Mouse (Mus musculus) mouse trophoblast stem cell (cell line): ENCODE data around the gene Mthfd2.

ENCODE experiments used
- in situ Hi-C, 2 experiments: fragments of 300-500 bp; cut with MseI, MboI; formaldehyde crosslinking; loops; 2 replicates in 1 of 2; 3 replicates in 1 of 2; pipeline ENCODE4 v1.15.1; 2025

Mthfd2 gene

DNA sequence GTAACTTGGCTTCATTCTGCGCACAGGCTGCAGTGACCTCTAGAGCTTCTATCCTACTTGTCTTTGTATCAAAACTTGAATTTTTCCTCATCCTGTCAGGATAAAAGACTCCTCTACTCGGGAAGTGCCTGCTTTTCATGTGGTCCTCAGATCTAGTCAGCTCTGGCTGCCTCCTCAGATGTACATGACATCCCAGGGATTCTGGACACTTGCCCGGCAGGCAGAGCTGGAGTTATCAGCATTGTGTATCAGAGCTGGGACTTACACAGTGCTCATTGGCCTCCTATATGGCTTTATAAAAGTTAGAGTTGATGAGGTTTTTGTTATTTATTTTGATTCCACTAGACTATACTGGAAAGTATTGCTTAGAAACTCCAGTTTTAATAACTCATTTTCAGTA lies 15.7 kb upstream of the Mthfd2 start:
- in situ Hi-C loops = no loop called here

DNA sequence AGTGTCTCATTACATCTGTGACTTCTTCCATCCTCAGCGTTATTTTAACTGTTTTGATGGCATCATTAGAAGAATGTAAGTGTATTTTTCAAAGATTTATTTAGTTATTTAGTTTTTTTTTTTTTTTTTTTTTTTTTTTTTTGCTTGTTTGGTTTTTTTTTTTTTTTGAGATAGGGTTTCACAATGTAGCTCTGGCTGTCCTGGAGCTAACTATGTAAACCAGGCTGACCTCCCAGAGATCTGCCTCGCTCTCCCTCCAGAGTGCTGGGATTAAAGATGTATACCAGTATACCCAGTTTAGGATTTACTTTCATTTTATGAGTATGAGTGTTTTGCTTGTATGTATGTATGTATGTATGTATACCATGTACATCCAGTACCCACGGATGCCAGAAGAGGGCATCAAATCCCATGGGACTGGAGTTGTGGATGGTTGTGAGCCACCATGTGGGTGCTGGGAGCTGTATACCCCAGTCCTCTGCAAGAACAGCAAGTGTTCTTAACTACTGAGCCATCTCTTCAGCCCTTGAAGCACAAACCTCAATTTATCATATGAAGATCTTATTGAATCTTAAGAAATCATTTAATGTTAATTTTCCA lies 2.0 kb upstream of the Mthfd2 start:
- in situ Hi-C loops = no loop called here

DNA sequence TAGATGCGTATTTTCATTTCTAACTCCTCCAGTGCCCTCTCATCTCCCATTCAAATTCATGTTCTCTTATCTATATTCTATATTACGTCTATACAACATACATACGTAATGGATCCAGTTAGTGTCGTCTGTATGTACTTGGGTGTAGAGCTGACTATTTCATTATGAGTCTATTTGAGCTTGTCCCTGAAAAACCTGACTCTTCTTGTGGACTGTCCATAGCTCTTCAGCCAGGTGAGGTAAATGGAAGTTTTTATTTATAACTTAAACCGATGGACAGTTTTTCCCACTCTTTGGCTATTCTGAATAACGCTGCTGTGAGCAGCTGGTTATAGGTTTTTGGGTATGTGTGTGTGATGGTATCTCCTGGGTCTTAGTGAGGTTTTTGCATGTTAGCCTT lies 1.1 kb upstream of the Mthfd2 start:
- in situ Hi-C loops = no loop called here

DNA sequence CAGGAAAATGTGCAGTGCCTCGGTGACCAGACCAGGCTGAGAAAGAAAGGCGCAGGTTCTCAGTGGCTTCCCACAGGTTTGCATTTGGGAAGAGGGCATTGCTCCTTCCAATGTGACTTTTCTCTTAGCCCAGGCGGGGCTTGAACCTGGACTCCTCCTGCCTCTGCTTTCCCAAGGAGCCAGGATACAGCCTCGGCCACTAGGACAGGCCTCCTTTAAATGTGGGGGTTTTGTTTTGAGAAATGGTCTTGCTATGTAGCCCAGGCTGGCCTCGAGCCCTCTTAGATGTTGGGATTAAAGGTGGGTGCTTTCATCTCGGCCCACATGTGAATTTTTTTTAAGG lies 657 bp upstream of the Mthfd2 start:
- in situ Hi-C loops = no loop called here

DNA sequence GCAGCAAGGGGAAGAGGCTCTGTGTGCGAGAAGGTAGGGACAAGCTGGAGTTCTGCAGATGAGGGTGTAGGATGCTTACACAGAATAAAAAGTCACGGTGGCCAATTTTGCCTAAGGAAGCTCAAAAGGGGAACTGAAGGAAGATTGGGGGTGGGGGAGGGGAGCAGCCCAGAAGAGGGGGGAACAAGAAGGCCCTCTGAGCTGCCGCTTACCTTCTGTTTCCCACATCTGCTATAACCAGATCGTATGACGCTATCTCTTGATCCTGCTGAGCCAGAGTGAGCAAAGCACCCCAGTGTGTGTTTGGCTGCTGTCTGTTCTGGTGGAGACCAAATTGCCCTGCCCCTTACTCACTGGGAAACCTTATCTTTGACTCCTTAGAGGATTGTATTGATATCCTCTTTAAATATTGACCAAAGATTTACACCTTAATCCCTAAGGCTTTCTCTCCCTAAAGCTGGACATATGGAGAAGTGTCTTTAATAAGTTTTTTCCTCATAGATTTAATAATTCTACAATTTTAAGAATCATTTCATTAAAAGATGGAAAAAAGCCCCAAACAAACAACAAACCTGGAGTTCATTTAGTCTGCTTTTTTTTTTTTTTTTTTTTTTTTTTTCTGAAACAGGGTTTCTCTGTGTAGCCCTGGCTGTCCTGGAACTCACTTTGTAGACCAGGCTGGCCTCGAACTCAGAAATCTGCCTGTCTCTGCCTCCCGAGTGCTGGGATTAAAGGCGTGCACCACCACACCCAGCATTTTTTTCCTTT lies 1.9 kb downstream of the Mthfd2 start:
- in situ Hi-C loops = no loop called here

DNA sequence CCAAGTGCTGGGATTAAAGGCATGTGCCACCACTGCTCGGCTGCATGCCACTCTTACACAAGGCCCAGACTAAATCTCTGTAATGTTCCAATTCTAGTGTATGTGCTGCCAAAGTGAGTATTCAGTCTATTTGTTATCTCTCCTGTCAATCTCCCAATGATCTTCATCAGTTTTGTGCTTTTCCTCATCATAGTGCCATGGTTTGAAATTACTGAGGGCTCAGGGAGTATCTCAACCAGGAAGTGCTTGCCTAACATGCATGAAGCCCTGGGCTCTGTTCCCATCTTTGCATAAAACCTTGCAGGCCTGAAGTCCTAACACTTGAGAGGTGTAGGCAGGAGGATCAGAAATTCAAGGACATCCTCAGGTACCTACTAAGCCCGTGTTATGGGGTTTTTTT lies 2.9 kb downstream of the Mthfd2 start:
- in situ Hi-C loops = no loop called here

DNA sequence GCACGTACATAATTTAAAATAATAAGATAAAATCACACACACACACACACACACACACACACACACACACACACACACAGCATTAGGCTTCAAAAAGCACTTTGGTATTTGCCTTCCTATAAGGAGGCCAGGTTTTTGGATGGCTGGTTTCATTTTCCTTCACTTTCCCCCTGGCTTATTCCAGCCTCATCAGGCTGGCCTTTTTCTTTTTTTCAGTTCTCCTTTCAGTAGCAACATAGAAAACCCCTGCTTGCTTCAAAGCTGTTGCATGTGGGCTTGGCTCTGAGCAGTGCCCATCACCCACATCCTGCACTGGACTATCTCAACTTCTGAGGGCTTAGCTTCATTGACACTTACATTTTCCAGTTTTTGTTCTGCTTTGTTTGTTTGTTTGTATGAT lies 3.8 kb downstream of the Mthfd2 start:
- in situ Hi-C loops = no loop called here

DNA sequence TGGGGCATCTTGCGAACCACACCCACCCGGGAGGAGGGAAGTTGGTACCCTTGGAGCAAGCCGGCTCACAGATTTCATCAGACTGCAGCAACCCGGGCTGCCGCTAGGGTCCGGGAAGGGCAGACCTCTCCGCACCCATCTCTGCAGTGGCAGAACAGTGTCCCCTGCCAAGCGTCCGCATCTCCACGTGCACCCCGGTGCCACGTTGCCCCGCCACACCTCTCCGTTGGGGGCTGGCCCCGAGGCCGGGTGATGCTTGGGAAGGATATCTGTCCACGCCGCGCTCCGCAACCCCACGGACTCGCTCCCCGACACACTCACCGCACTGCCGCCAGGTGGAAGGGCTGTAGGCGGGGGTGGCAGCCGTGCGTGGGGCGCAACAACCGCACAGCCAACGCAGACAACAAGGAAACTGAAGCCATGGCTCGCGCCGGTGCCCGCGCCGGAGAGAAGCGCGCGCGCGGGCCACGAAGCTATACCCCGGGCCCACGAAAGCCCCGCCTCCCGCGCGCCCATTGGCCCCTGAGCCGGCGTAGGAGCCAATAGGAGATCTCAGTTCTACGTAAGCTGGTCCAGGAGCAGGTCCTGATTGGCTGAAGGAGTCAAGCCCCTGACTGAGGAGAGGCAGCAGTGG lies 8.5 kb downstream of the Mthfd2 start:
- in situ Hi-C loops = no loop called here

DNA sequence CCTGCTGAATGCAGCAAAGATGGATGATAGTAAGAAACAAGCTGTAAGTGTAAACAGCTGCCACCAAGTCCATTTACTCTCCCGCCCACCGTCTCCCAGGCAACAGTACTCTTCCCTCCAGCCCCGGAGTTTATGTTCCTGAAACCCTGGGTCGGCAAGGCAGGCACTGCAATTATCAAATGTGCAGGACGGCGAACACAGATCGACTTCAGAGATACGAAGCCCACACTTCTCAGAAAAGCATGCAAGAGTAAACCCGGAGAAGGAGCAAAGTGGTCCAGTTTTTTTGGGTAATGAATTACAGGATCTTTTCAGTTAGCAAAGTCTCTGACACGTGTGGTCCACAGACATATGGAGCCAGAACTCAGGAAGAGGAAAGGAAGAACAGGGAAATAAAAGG lies 9.7 kb downstream of the Mthfd2 start:
- in situ Hi-C loops = no loop called here

DNA sequence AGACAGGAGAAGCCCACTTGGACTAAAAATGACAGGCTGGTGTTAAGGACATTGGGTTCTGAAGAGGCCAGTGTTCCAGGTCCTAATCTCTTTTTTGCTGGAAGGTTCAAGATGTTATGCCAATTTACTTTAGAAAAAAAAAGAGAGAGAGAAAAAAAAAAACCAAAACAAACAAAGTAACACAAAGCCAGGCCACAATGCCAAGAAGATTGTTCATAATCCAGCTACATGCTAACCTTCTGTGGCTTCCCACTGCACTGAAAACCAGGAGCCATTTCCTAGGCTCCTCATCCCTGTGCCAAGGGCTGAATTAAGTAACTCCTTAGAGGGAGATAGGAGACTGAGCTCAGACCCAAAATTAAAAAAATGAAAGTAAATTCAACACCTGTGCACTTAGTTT lies 10.4 kb downstream of the Mthfd2 start:
- in situ Hi-C loops = no loop called here

DNA sequence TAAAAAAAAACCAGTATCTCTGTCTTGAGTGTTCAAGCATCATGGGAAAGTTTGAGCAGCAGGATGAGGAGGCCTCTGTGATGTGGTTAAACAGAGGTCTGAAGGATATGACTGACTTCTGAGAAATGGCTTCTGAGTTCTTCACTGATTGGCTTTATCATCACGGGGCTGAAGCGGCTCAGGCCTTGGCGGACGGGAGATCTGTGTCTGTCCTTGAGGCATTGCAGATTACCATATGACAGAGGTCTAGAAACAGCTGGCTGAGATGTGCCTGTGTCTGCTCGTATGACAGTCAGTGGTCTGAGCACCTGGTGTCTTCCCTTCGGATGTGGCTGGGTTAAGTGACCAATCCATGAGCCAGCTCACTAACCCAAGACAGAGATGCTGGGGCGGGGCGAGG lies 13.2 kb downstream of the Mthfd2 start:
- in situ Hi-C loops = no loop called here

DNA sequence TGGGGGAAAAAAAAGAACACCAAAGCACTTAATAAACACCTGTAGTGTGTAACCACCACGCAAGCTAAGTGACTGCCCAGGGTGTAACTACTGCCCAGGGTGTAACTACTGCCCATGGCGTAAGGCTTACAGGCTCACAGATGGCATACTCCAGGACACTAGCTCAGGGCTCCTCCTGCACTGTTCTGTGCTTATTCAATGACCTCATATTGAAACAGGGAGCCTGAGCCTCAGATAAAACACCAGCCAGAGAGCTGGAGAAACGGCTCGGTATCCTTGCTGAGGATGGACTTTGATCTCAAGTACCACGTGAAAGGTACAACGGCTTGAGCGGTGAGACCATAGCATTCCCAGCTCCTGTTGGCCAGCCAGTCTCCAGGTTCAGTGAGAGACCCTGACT lies 13.7 kb downstream of the Mthfd2 start:
- in situ Hi-C loops = no loop called here

DNA sequence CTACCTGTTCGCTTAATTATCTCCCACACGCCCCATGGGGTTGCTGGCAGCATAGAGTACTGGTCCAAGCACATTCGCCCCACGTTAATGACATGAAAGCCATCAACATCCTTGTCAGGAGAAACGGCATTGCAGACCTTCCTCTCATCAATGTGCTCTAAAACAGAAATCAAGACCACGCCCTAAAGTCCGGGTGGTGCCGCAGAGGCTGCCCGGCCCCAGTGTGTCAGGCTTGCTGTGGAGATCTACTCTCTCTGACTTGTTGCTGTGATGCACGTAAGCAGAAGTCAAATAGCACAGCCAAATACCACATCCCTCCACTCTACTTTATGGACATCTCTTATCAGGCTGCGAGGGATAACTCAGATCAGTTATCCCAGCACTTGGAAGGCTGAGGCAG lies 14.5 kb downstream of the Mthfd2 start:
- in situ Hi-C loops = no loop called here

DNA sequence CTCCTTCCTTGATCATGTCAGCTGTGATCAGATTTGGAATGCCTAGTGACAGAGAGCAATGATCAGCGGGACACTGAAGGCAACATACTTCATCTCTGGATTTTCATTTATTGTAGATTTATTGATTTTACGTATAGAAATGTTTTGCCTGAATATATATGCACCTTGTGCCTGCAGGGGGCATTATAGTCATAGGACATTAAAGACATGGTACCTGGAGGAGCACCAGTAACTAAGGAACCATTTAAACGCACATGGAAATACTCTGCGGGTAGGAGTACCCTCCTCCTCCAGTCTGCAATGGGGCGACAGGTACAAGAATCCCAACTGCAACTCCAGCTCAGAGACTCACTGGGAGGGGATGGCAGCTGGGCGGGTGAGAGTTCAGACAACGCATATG lies 16.7 kb downstream of the Mthfd2 start:
- in situ Hi-C loops = no loop called here

DNA sequence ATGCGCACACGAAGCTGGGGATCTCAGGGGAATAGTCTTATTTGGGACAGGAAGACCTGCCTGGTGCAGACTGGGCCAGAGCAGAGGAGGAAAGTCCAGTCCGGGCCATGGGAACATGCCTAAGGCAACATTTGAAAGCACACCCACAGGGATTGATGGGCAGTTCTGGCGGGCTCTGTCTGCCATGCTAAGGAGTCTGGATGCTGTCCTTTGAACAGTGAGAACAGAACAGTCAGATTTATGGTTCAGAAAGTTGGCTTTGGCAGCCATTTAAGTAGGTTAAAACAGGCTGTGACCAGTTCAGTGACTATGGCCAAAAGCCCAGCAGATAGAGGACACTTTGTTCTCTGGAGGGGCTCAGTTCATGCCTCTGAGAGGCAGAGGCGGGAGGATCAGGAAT lies 23.4 kb downstream of the Mthfd2 start:
- in situ Hi-C loops = no loop called here

DNA sequence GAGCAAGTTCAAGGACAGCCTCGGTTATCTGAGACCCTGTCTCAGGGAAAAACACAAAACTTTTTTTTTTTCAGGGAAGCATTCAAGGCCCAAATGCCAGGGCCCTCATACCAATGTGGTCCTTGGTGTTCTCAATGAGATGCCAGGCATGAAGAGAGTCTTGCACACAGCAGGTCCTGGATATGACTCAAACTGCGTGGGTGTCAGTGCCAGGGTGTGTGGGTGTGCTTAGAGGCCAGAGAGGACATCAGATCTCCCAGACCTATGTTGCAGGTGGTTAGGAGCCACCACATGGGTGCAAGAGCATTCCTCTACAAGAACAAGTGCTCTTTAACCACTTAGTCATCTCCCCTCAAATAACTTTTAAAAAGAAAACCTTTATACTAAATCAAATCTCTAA lies 24.4 kb downstream of the Mthfd2 start:
- in situ Hi-C loops = no loop called here

DNA sequence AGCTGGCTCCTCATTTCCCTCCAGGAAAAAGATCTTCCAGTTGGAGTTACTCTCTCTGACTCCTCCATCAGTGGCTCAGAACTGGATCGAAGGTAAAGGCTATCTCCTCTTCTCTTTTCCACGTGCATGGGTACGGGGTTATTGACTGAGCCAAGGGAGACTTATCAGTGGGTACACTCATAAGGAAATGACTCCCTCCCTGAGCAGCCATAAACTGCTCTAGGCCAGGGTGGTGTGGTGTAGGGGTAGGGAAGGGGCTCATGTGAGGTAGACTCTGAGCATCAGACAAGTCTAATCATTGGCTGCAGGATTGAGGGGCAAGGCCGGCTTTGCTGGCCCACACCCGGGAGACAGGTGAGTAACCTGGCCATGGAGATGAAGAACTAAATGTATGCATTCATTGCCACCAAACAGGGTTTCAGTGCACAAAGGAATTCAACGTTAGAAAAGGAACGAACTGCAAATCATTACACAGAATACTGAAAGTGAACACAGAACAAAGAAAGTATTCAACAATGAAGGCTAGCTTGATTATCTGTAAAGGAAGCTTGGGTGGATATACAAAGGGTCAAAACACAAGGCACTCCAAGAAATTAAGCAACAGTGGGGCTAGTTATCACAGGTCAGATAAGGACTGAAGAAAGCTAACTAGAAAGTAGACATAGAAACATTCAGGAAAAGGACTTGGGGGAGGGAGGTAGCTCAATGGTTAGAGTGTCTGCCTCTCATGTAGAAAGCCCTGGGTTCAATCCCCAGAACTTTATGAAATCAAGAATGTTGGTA lies 25.1 kb downstream of the Mthfd2 start:
- in situ Hi-C loops = no loop called here

DNA sequence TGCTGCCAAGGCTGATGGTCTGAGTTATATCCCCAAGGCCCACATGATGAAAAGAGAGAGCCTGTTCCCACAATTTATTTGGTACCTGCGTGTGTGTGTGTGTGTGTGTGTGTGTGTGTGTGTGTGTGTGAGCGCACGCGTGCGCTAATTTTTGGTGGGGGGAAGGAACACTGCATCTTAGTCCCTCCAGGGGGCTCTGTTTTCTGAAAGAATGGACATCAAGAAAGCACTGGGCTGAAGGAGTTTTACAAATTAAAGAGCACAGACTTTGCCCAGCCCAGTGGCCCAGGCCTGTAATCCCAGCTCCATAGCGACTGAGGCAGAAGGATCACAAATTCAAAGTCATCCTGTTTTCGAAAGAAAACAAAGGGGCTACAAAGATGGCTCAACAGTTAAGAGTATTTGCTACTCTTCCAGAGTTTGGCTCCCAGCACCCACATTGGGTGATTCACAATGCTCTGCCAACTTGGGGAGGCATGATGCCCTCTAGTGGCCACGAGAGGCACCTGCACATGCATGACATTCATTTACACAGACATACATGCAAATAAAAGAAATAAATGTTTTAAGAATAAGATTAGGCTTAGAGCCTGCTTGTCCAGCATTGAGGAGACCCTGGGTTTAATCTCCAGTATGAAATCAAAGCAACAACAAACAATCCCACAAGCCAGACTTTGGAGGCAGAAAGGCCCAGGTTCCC lies 45.3 kb downstream of the Mthfd2 start:
- in situ Hi-C loops = loop anchor here in 1 of 2 experiments (25.0 kb wide), 1 partner anchor 268 kb away; no protein-coding TSS in a partner anchor

DNA sequence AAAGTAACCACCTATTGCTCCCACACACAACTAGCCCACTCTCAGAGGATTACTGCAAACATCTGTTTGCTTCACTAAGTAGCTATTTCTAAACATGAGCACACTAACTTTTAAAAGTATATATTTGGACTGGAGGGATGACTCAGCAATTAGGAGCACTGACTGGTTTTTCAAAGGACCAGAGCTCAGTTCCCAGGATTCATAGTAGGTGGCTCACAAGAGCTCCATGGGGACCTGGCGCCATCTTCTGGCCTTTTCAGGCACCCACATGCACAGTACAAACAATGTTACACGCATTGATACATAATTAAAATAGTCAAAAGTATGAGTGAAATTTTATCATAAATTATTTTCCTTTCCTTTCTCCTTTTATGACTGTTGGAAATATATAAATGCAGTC lies 46.8 kb downstream of the Mthfd2 start:
- in situ Hi-C loops = loop anchor here (5.0 to 25.0 kb wide), 2 partner anchors 67 to 267 kb away; no protein-coding TSS in a partner anchor

DNA sequence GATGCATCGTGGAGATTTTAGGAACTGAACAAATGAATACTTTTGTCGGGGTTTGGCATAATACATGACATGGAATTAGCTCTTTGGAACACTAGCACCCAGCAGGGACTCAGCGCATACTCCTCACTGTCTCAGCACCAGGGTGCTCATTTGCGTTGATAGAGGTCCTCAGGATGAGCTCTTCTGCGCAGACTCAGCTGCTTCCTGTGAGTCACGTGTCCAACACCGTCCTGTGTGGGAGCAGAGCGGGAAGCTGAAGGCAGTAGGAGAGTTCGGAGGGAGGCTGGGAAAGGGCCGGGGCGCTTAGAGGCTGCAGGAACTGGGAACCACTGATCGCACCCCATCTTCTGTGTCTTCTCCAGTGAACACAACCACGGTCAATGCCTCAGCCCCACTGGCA lies 48.6 kb downstream of the Mthfd2 start:
- in situ Hi-C loops = loop anchor here (5.0 to 25.0 kb wide), 2 partner anchors 65 to 265 kb away; no protein-coding TSS in a partner anchor

DNA sequence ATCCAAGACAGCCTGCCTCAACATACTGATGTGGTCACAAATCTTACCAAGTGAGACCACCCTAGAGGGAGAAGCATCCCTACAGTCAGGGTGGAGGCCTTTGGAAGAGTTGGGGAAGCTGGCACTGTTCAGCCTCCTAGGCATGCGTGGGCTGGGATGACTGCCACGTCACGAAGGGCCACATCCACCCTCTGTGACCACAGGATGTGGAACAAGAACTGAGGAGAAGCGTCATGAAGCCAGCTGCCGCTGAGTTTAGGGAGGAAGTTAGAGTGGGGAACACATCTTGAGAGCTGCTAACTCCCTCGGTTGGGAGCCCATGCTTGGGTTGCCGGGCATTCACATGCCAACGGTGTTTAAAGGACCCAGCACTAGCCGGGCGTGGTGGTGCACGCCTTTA lies 52.0 kb downstream of the Mthfd2 start:
- in situ Hi-C loops = no loop called here
